In the genomic region with DNA sequence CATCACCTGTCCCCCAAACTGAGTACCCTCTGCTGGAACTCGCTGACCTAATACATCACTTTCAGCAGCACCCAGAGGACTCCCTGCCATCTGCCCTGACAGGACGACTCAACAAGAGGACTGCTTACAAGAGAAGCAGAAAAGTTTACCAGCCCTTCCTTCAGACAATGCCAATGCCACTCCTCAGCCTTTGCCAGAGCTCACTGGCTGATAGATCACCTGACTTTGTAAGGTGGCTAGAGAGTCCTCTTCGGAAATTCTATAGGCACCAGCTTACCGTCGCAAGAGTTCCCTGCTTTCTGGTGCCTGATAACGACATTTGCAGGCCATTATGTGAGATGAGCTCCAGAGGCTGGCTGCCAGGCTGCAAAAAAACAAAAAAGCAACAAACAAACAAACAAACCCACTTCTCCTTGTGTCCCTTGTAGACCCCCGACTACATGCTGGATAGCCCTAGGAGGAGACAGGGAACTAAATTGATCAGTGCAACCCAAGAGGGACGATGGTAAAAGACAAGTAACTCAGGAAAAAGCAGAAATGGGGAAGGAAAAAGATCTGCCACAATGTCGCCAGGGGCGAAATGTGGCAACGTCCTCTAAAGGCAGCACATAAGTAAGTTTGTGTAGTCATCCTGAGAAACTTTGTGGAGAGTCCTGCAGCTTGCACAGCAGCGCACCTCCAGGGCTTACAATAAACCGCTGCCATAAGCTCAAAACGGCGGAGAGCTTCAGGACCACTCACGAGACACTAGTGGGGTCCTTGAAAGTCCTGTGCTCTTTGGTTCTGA, we compare ENCODE assay signal across 8 mouse cellular contexts. TPM values are rescaled to one million over a fixed set of nuclear protein-coding genes. Genes with fewer than 3 reads are reported as not detected.
A peak's percentile ranks its signal among the peaks of the same experiment; 100 is the strongest.
DNase-seq lines count a peak whose midpoint lies in the region; ATAC-seq and TF ChIP-seq lines count a peak whose summit lies in the region.

No protein-coding gene starts in this region.

- H3K4me1 ChIP-seq in heart, embryonic 10.5 days, result peaks cover 12% of the 10 kb centered on the region
- peaks cover 17% of the 10 kb centered on the region for H3K4me1 ChIP-seq in E14TG2a.4 (replicated peaks; ENCODE audit: low read depth, low read length)
- peaks cover 9% of the 10 kb centered on the region; the same call in 1 of the 2 replicates for H3K4me1 ChIP-seq in forebrain, postnatal 0 days (ENCODE audit: insufficient read depth)
- H3K4me1 ChIP-seq in megakaryocyte, embryonic 14.5 days, result peaks cover 25% of the 10 kb centered on the region

- H3K4me3 ChIP-seq in heart, embryonic 10.5 days, result peak overlapping the region; percentile 93
- H3K4me3 ChIP-seq in E14TG2a.4 (replicated peaks; ENCODE audit: low read length), result peak overlapping the region; percentile 89
- peak overlapping the region; percentile 84 for H3K4me3 ChIP-seq in forebrain, postnatal 0 days (ENCODE audit: low read depth, low read length)
- peak overlapping the region; percentile 92 for H3K4me3 ChIP-seq in megakaryocyte, embryonic 14.5 days (replicated peaks)

- peak overlapping the region; percentile 76; the same call in 1 of the 2 replicates for H3K9ac ChIP-seq in forebrain, postnatal 0 days

- H3K27ac ChIP-seq in heart, embryonic 10.5 days, result peak overlapping the region; percentile 90
- H3K27ac ChIP-seq in forebrain, postnatal 0 days (ENCODE audit: low read depth, low read length), result no peak overlapping the region

- H3K27me3 ChIP-seq in heart, embryonic 10.5 days (ENCODE audit: insufficient read depth, poor library complexity, severe bottlenecking), result no peaks in the 10 kb centered on the region
- H3K27me3 ChIP-seq in E14TG2a.4 (ENCODE audit: insufficient read depth, low read length), result peaks cover 7% of the 10 kb centered on the region
- H3K27me3 ChIP-seq in forebrain, postnatal 0 days (ENCODE audit: insufficient read depth, low read length), result no peaks in the 10 kb centered on the region
- no peaks in the 10 kb centered on the region for H3K27me3 ChIP-seq in megakaryocyte, embryonic 14.5 days (replicated peaks)

- H3K9me3 ChIP-seq in heart, embryonic 10.5 days, result no peaks in the 10 kb centered on the region
- H3K9me3 ChIP-seq in E14TG2a.4 (ENCODE audit: low read length), result no peaks in the 10 kb centered on the region
- no peaks in the 10 kb centered on the region for H3K9me3 ChIP-seq in forebrain, postnatal 0 days (ENCODE audit: low read length)
- H3K9me3 ChIP-seq in megakaryocyte, embryonic 14.5 days, result no peaks in the 10 kb centered on the region

- peak; percentile 18 for ATAC-seq in forebrain, postnatal 0 days

- intact Hi-C loops in heart, postnatal 14 days (cut with DNase I), result no loop called here

- H3K36me3 ChIP-seq in heart, embryonic 10.5 days, result peaks cover 42% of the 10 kb centered on the region
- peaks cover 27% of the 10 kb centered on the region for H3K36me3 ChIP-seq in E14TG2a.4 (ENCODE audit: insufficient read depth, low read length)
- H3K36me3 ChIP-seq in forebrain, postnatal 0 days (ENCODE audit: insufficient read depth), result peaks cover 16% of the 10 kb centered on the region
- H3K36me3 ChIP-seq in megakaryocyte, embryonic 14.5 days (replicated peaks; ENCODE audit: low read length), result peaks cover 32% of the 10 kb centered on the region

- H3K4me2 ChIP-seq in forebrain, postnatal 0 days (ENCODE audit: low read depth), result peak overlapping the region; percentile 95

- no peak for TF ChIP-seq CTCF in E14TG2a.4 (conservative IDR thresholded peaks at IDR 0.05; ENCODE audit: low read length)
- TF ChIP-seq CTCF in forebrain, postnatal 0 days (IDR thresholded peaks at IDR 0.05; ENCODE audit: low read depth), result no peak

- no peak for DNase-seq in heart, embryonic 10.5 days (ENCODE audit: low spot score)
- no peak for DNase-seq in heart, postnatal 14 days
- DNase-seq in forebrain, postnatal 0 days, result no peak
- no peak for DNase-seq in urinary bladder, postnatal 4 days (ENCODE audit: low spot score in 2 of 2)
- DNase-seq in adrenal gland, adult 18-20 months (ENCODE audit: low spot score in 2 of 2), result no peak
- no peak for DNase-seq in testis, postnatal 14 days (ENCODE audit: low spot score)

- 28% methylated on average over 16 of the region's 16 CpGs for WGBS in heart, embryonic 10.5 days
- 33% methylated on average over 16 of the region's 16 CpGs for WGBS in forebrain, postnatal 0 days

RNA-seq across cellular contexts. Expression of a gene that starts 0.9 kb away (rescaled TPM):
- 122 and 123 TPM in 2 replicates for polyA plus RNA-seq in heart, embryonic 10.5 days (2016; fragmentation: Nextera tagmentation; extraction: Ambion mirVana)
- 10 to 100 TPM; 91.5 to 95.2 TPM for total RNA-seq in heart, postnatal 14 days (2021)
- 45.2 and 69.5 TPM in 2 replicates for total RNA-seq in forebrain, postnatal 0 days (2014; rRNA removed)
- polyA plus RNA-seq in forebrain, postnatal 0 days (2015; fragmentation: Nextera tagmentation; extraction: Ambion mirVana), result 124 and 131 TPM in 2 replicates
- 22.0 and 34.5 TPM in 2 replicates for polyA plus RNA-seq in megakaryocyte, embryonic 14.5 days (2012; ENCODE audit: insufficient read depth, low replicate concordance)
- total RNA-seq in adrenal gland, adult 18-20 months (2021), result 10 to 100 TPM; 50.6 to 58.9 TPM

RNA-seq across cellular contexts. Expression of a gene that starts 6.7 kb away (rescaled TPM):
- 28.7 and 30.9 TPM in 2 replicates for polyA plus RNA-seq in heart, embryonic 10.5 days (2016; fragmentation: Nextera tagmentation; extraction: Ambion mirVana)
- 1 to 10 TPM; 7.9 to 8.2 TPM for total RNA-seq in heart, postnatal 14 days (2021)
- total RNA-seq in forebrain, postnatal 0 days (2014; rRNA removed), result 5.2 and 6.9 TPM in 2 replicates
- 22.2 and 27.6 TPM in 2 replicates for polyA plus RNA-seq in forebrain, postnatal 0 days (2015; fragmentation: Nextera tagmentation; extraction: Ambion mirVana)
- polyA plus RNA-seq in megakaryocyte, embryonic 14.5 days (2012; ENCODE audit: insufficient read depth, low replicate concordance), result 11.5 and 33.5 TPM in 2 replicates
- 10 to 100 TPM; 20.4 to 27.1 TPM for total RNA-seq in adrenal gland, adult 18-20 months (2021)

RNA-seq across cellular contexts. Expression of a gene that starts 9.4 kb away (rescaled TPM):
- 127 and 152 TPM in 2 replicates for polyA plus RNA-seq in heart, embryonic 10.5 days (2016; fragmentation: Nextera tagmentation; extraction: Ambion mirVana)
- total RNA-seq in heart, postnatal 14 days (2021), result 10 to 100 TPM; 79.4 to 83.8 TPM
- 122 and 157 TPM in 2 replicates for total RNA-seq in forebrain, postnatal 0 days (2014; rRNA removed)
- polyA plus RNA-seq in forebrain, postnatal 0 days (2015; fragmentation: Nextera tagmentation; extraction: Ambion mirVana), result 274 and 284 TPM in 2 replicates
- polyA plus RNA-seq in megakaryocyte, embryonic 14.5 days (2012; ENCODE audit: insufficient read depth, low replicate concordance), result 19.3 TPM in 1 of 2 replicates, not detected in the other
- 10 to 100 TPM; 57.3 to 71.5 TPM for total RNA-seq in adrenal gland, adult 18-20 months (2021)

RNA-seq across cellular contexts. Expression of a gene that starts 18.4 kb away (rescaled TPM):
- not detected in 2 replicates for polyA plus RNA-seq in heart, embryonic 10.5 days (2016; fragmentation: Nextera tagmentation; extraction: Ambion mirVana)
- 1 to 10 TPM; 1.1 TPM for total RNA-seq in heart, postnatal 14 days (2021)
- total RNA-seq in forebrain, postnatal 0 days (2014; rRNA removed), result 0.76 and 1.2 TPM in 2 replicates
- 0.19 and 0.31 TPM in 2 replicates for polyA plus RNA-seq in forebrain, postnatal 0 days (2015; fragmentation: Nextera tagmentation; extraction: Ambion mirVana)
- polyA plus RNA-seq in megakaryocyte, embryonic 14.5 days (2012; ENCODE audit: insufficient read depth, low replicate concordance), result 0.03 TPM in 1 of 2 replicates, not detected in the other
- under 1 TPM; 0.48 to 0.60 TPM for total RNA-seq in adrenal gland, adult 18-20 months (2021)

RNA-seq across cellular contexts. Expression of a gene that starts 26.7 kb away (rescaled TPM):
- polyA plus RNA-seq in heart, embryonic 10.5 days (2016; fragmentation: Nextera tagmentation; extraction: Ambion mirVana), result 702 and 707 TPM in 2 replicates
- total RNA-seq in heart, postnatal 14 days (2021), result 100 to 1,000 TPM; 273 to 286 TPM
- 355 and 372 TPM in 2 replicates for total RNA-seq in forebrain, postnatal 0 days (2014; rRNA removed)
- 685 and 714 TPM in 2 replicates for polyA plus RNA-seq in forebrain, postnatal 0 days (2015; fragmentation: Nextera tagmentation; extraction: Ambion mirVana)
- 222 and 240 TPM in 2 replicates for polyA plus RNA-seq in megakaryocyte, embryonic 14.5 days (2012; ENCODE audit: insufficient read depth, low replicate concordance)
- total RNA-seq in adrenal gland, adult 18-20 months (2021), result 100 to 1,000 TPM; 407 to 488 TPM
